Mouse (Mus musculus) thymus, adult 2 months (tissue): ENCODE data around the gene Tspo2.

Experiments used
- CTCF ChIP-seq: fragments of 200-500 bp; IDR thresholded peaks from 2 replicates; pipeline ENCODE4 v1.5.1; 2012; ENCODE audit warnings: mild to moderate bottlenecking, control low read depth, low read length, moderate library complexity, borderline replicate concordance; ENCODE audit not compliant: control insufficient read depth, poor library complexity, insufficient read depth; ENCODE audit errors: extremely low read depth
- POLR2A ChIP-seq: fragments of 200-500 bp; IDR thresholded peaks from 2 replicates; pipeline ENCODE4 v1.6.1; 2012; ENCODE audit warnings: mild to moderate bottlenecking, low read length, control low read depth, moderate library complexity; ENCODE audit not compliant: control insufficient read depth, poor library complexity, insufficient read depth; ENCODE audit errors: extremely low read depth

DNA sequence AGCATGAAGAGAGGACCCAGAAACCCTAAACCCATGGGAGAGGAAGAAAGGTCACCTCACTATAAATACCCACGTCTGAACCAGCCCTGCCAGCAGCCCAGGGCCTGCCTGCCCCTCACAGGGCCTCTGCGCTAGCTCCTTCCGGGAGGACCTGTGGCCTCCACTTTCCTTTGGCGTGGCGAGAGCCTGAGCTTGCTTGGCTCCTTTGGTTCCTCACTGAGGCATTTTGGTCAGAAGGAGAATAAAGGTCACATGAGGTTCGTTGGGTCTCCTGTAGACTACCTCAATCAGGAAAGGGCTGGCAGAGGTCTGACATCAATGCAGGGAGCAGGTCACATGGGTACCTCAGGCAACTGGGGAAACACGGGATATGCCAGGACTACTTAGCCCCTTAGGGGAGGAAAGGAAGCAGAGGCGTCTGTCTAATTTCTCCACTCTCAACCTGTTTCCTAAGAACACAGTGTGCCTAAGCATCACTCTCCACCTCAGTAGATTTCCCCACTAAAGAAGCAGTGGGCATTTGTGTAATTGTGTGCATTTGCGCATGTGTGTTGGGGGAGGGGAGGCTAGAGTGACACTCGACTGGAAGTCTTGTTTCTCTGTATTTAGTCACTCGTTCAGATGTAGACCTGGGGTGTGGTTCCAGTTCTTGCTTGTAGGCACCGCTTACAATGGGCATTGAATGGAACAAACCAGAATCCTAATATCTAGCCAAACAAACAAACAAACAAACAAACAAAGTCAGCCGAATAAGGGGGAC is 24.2 kb downstream of the Tspo2 start:
- TF ChIP-seq CTCF (no peak), POLR2A (no peak)
